Mouse (Mus musculus) ovary, postnatal 14 days (tissue): ENCODE measurements around the gene Ina.

ENCODE experiments used
- DNase-seq: peaks from one replicate; pipeline ENCODE4 v3.0.0; 2022; ENCODE audit warnings: low spot score

Ina gene

GRCm38 (mm10) chr19:47014159-47014446 lies 395 bp upstream of the Ina start:
- DNase-seq = no peak

- DNase-seq = no peak
Measured at GRCm38 (mm10) chr19:47015396-47015795, 898 bp downstream of the Ina start.

- no peak for DNase-seq
Measured at GRCm38 (mm10) chr19:47015965-47016364, 1.5 kb downstream of the Ina start.

GRCm38 (mm10) chr19:47016487-47016886 lies 2.0 kb downstream of the Ina start:
- DNase-seq = peak; percentile 75

- DNase-seq = no peak
Measured at GRCm38 (mm10) chr19:47017831-47018230, 3.3 kb downstream of the Ina start.

- no peak for DNase-seq
Measured at GRCm38 (mm10) chr19:47018330-47018729, 3.8 kb downstream of the Ina start.

- DNase-seq = no peak
Measured at GRCm38 (mm10) chr19:47019326-47019725, 4.8 kb downstream of the Ina start.

GRCm38 (mm10) chr19:47022709-47023108 lies 8.2 kb downstream of the Ina start:
- DNase-seq = no peak

- no peak for DNase-seq
Measured at GRCm38 (mm10) chr19:47023546-47023945, 9.0 kb downstream of the Ina start.

- DNase-seq = no peak
Measured at GRCm38 (mm10) chr19:47024954-47025353, 10.5 kb downstream of the Ina start.

- DNase-seq = no peak
Measured at GRCm38 (mm10) chr19:47026513-47026912, 12.0 kb downstream of the Ina start.

GRCm38 (mm10) chr19:47029796-47030195 lies 15.3 kb downstream of the Ina start:
- no peak for DNase-seq

- DNase-seq = no peak
Measured at GRCm38 (mm10) chr19:47031770-47032169, 17.3 kb downstream of the Ina start.

- no peak for DNase-seq
Measured at GRCm38 (mm10) chr19:47034916-47035315, 20.4 kb downstream of the Ina start.

GRCm38 (mm10) chr19:47036596-47036995 lies 22.1 kb downstream of the Ina start:
- no peak for DNase-seq

GRCm38 (mm10) chr19:47040720-47041473 lies 26.4 kb downstream of the Ina start:
- no peak for DNase-seq

GRCm38 (mm10) chr19:47043608-47044007 lies 29.1 kb downstream of the Ina start:
- DNase-seq = no peak

- no peak for DNase-seq
Measured at GRCm38 (mm10) chr19:47046343-47046742, 31.8 kb downstream of the Ina start.

GRCm38 (mm10) chr19:47047236-47047833 lies 32.8 kb downstream of the Ina start:
- DNase-seq = no peak

GRCm38 (mm10) chr19:47049061-47049460 lies 34.6 kb downstream of the Ina start:
- DNase-seq = no peak

GRCm38 (mm10) chr19:47049840-47050239 lies 35.3 kb downstream of the Ina start:
- DNase-seq = no peak

- peak; percentile 52 for DNase-seq
Measured at GRCm38 (mm10) chr19:47050271-47051032, 36.0 kb downstream of the Ina start, which contains the start of gene Pcgf6. TSS of gene Pcgf6 (minus strand) at chr19:47050906.

- DNase-seq = no peak
Measured at GRCm38 (mm10) chr19:47052927-47053326, 38.4 kb downstream of the Ina start.
